Mouse (Mus musculus): ENCODE measurements around the gene Smim14. TPM values are rescaled to one million over a fixed set of nuclear protein-coding genes. Genes with fewer than 3 reads are reported as not detected.
"Not testable (repeated sequence)": the region's sequence is repeated elsewhere in the genome, so short reads cannot be mapped to it uniquely, and the experiment has no call there.

The Smim14 gene
- 100 to 1,000 TPM; 102 to 107 TPM for total RNA-seq (2021)

GRCm38 (mm10) chr5:65536751-65537419 lies at the start of gene Smim14, which contains the start of gene Ube2k:
TSS of gene Smim14 (minus strand) at chr5:65537184.
TSS of gene Ube2k (plus strand) at chr5:65537233.
- peak; percentile 95 for DNase-seq
- intact Hi-C loops (cut with DNase I), result loop anchor here (2.0 to 10.0 kb wide), 4 partner anchors 44 to 418 kb away; partner anchors contain the start of gene Gm43552

GRCm38 (mm10) chr5:65586291-65586690 lies 49.3 kb upstream of the Smim14 start:
- intact Hi-C loops (cut with DNase I), result no loop called here
- DNase-seq, result no peak

- no peak for DNase-seq
- intact Hi-C loops (cut with DNase I), result no loop called here
These were observed 41.6 kb upstream of the Smim14 start for GRCm38 (mm10) chr5:65578545-65578944.

- intact Hi-C loops (cut with DNase I), result no loop called here
- no peak for DNase-seq
These were observed 38.9 kb upstream of the Smim14 start for GRCm38 (mm10) chr5:65575896-65576295.

GRCm38 (mm10) chr5:65574876-65575275 lies 37.9 kb upstream of the Smim14 start:
- intact Hi-C loops (cut with DNase I), result no loop called here
- DNase-seq, result no peak

GRCm38 (mm10) chr5:65565486-65565885 lies 28.5 kb upstream of the Smim14 start:
- DNase-seq, result no peak
- intact Hi-C loops (cut with DNase I), result no loop called here

GRCm38 (mm10) chr5:65561125-65561893 lies 24.3 kb upstream of the Smim14 start:
- intact Hi-C loops (cut with DNase I), result no loop called here
- DNase-seq, result no peak

GRCm38 (mm10) chr5:65557109-65557508 lies 20.1 kb upstream of the Smim14 start:
- intact Hi-C loops (cut with DNase I), result no loop called here

GRCm38 (mm10) chr5:65549677-65550076 lies 12.7 kb upstream of the Smim14 start:
- intact Hi-C loops (cut with DNase I), result no loop called here
- DNase-seq, result no peak

More at GRCm38 (mm10) chr5:65557109-65557508, 20.1 kb upstream of the Smim14 start:
- no peak for DNase-seq

- intact Hi-C loops (cut with DNase I), result no loop called here
- no peak for DNase-seq
These were observed 7.6 kb upstream of the Smim14 start for GRCm38 (mm10) chr5:65544616-65545015.

GRCm38 (mm10) chr5:65543491-65543890 lies 6.5 kb upstream of the Smim14 start:
- no peak for DNase-seq
- intact Hi-C loops (cut with DNase I), result no loop called here

- intact Hi-C loops (cut with DNase I), result no loop called here
- DNase-seq, result no peak
These were observed 4.9 kb upstream of the Smim14 start for GRCm38 (mm10) chr5:65541889-65542288.

GRCm38 (mm10) chr5:65539786-65540185 lies 2.8 kb upstream of the Smim14 start:
- DNase-seq, result no peak
- intact Hi-C loops (cut with DNase I), result loop anchor here (5.0 to 10.0 kb wide), 3 partner anchors 43 to 415 kb away; no protein-coding TSS in a partner anchor

- no peak for DNase-seq
- intact Hi-C loops (cut with DNase I), result loop anchor here (5.0 to 10.0 kb wide), 3 partner anchors 43 to 416 kb away; no protein-coding TSS in a partner anchor
These were observed 1.8 kb upstream of the Smim14 start for GRCm38 (mm10) chr5:65538829-65539228.

- no peak for DNase-seq
- intact Hi-C loops (cut with DNase I), result loop anchor here (5.0 to 10.0 kb wide), 3 partner anchors 44 to 417 kb away; no protein-coding TSS in a partner anchor
These were observed 1.1 kb upstream of the Smim14 start for GRCm38 (mm10) chr5:65538121-65538520.

- intact Hi-C loops (cut with DNase I), result loop anchor here (2.0 to 10.0 kb wide), 4 partner anchors 45 to 417 kb away; partner anchors contain the start of gene Gm43552
- no peak for DNase-seq
These were observed 562 bp upstream of the Smim14 start for GRCm38 (mm10) chr5:65537420-65538071.

GRCm38 (mm10) chr5:65536068-65536465 lies 917 bp downstream of the Smim14 start:
- DNase-seq, result not testable (repeated sequence)
- intact Hi-C loops (cut with DNase I), result loop anchor here (2.0 to 10.0 kb wide), 4 partner anchors 43 to 419 kb away; partner anchors contain the start of gene Gm43552

GRCm38 (mm10) chr5:65535457-65536067 lies 1.4 kb downstream of the Smim14 start:
- peak; percentile 40 to 55 for DNase-seq
- intact Hi-C loops (cut with DNase I), result loop anchor here (1.0 to 10.0 kb wide), 5 partner anchors 43 to 419 kb away; partner anchors contain the start of gene Gm43552

GRCm38 (mm10) chr5:65534496-65534895 lies 2.5 kb downstream of the Smim14 start:
- no peak for DNase-seq
- intact Hi-C loops (cut with DNase I), result loop anchor here (10.0 kb wide), 1 partner anchor 420 kb away; no protein-coding TSS in a partner anchor

- intact Hi-C loops (cut with DNase I), result loop anchor here (10.0 kb wide), 1 partner anchor 424 kb away; no protein-coding TSS in a partner anchor
- DNase-seq, result no peak
These were observed 5.7 kb downstream of the Smim14 start for GRCm38 (mm10) chr5:65531283-65531682.
